Mouse (Mus musculus): Measurements from ENCODE around the gene H13. TPM values are rescaled to one million over a fixed set of nuclear protein-coding genes. Genes with fewer than 3 reads are reported as not detected.
A peak's percentile ranks its signal among the peaks of the same experiment; 100 is the strongest.

The H13 gene
- polyA plus RNA-seq, 1 experiment, result 72.1 TPM

DNA sequence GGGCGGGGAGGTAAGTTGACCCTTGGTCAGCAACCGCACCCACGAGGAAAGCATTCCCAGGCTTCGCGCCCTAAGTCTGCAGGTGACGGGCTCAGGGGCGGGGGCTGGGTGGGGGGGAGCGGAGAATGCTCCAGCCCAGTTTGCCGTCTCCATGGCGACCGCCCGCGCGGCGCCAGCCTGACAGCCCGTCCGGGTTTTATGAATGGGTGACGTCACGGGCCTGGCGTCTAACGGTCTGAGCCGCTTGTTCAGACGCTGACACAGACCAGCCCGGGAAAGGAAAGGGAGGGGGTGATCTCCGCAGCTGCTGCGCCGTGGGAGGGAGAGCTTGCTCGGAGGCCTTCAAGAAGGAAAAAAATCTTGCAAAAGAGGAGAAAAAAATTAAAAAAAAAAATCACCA is 65.7 kb downstream of the H13 start:
- TF ChIP-seq GATA1 (IDR thresholded peaks at IDR 0.05; ENCODE audit: low read length), result no peak

- TF ChIP-seq GATA1 (IDR thresholded peaks at IDR 0.05; ENCODE audit: low read length), result no peak
Measured at GRCm38 (mm10) chr2:152736090-152736601, 66.9 kb downstream of the H13 start, which contains the start of gene Id1. TSS of gene Id1 (plus strand) at chr2:152736251.

DNA sequence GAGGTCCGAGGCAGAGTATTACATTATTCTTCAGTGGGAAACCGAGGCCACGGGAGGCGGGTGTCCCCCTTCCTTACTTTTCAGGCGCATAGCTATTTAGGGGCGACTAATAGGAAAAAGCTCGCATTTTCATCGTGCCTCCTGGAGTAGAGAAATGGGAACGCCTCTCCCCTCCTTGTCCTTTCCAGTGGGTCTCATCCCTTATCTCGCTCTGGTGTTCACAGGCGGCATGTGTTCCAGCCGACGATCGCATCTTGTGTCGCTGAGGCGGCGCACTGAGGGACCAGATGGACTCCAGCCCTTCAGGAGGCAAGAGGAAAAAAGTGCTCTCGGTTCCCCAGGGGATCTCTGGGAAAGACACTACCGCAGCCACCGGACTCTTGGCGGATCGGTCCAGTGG is 67.5 kb downstream of the H13 start:
- no peak for TF ChIP-seq GATA1 (IDR thresholded peaks at IDR 0.05; ENCODE audit: low read length)

DNA sequence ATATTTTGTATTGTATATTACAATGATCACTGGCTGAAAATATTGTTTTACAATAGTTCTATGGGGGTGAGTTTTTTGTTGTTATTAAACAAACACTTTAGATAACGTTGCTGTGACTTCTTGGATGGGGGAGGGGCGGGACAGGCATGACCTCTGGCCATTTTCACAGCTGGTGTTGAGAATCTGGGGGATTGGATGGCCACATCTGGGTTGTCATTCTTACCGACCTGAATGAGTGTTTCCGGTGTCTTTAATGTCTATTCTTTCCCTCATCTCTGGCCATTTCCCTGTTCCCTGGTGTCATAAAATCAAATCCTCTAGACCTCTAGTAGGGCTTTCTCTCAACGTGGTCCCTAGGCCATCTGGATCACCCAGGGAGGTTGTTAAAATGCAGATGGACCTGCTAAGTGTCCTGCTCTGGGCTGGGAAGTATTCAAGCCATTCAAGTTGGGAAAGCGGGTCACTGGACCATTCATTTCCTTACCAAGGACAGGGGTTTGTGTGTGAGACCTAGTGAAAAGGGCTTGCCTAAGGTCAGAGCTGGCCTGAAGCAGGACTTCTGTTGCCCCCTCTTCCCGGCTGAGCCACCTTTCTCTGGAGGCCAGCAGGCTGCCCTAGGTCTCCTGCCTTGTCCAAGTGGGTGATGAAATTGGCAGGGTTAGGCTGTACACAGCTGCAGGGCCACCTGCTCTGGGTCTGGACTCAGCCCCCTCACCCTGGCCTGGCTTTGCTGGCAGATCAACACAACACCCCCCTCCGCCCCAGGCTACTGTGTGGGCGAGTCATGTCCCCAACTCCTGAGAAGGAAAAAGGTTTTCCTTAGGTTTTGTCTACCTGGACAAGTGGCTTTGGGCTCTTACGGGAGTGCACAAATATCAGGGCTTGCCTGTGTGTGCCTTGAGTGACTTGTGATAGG is 68.3 kb downstream of the H13 start:
- TF ChIP-seq GATA1 (IDR thresholded peaks at IDR 0.05; ENCODE audit: low read length), result no peak

- TF ChIP-seq GATA1 (IDR thresholded peaks at IDR 0.05; ENCODE audit: low read length), result no peak
Measured at GRCm38 (mm10) chr2:152738341-152738740, 69.1 kb downstream of the H13 start.

GRCm38 (mm10) chr2:152739031-152739841 is 70.0 kb downstream of the H13 start:
- no peak for TF ChIP-seq GATA1 (IDR thresholded peaks at IDR 0.05; ENCODE audit: low read length)

DNA sequence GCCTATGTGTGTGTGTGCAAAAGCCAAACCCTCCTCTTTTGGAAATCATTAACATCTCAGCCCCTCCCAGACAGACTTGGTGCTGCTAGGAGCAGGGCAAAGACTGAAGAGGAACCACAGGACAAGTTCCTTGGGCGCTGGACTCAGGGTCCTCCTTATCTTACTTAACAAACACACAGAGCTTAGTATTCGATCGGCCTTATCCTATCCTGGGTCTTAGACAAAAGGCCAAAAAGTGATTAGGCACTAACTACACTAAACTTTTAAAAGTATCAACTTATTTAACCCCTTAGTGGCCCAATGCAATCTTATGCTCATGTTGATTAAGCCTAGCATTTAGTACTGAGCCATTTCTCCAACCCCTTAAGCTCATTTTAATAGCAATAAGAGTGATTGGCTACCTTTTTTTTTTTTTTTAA is 70.6 kb downstream of the H13 start:
- peak; percentile 87 for TF ChIP-seq GATA1 (IDR thresholded peaks at IDR 0.05; ENCODE audit: low read length)

- TF ChIP-seq GATA1 (IDR thresholded peaks at IDR 0.05; ENCODE audit: low read length), result no peak
Measured at GRCm38 (mm10) chr2:152740490-152740889, 71.2 kb downstream of the H13 start.

GRCm38 (mm10) chr2:152741153-152742041 is 72.1 kb downstream of the H13 start:
- TF ChIP-seq GATA1 (IDR thresholded peaks at IDR 0.05; ENCODE audit: low read length), result no peak

DNA sequence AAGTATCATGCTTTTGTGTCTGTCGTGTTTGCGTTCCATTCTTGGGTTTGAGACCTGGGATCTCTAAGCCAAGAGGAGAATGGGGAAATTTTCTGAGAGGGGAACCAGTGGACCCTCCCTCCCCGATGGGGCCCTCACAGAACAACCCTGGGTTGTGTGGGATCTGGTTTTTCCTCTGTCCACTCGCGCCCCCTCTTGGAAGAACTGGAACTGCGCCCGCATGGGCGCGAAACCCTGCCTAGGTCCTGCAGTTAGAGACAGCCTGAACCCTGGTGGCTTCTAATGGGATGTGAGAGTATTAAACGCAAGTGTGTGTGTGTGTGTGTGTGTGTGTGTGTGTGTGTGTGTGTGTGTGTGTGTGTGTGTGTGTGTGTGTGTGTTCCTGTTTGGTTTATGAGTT is 73.2 kb downstream of the H13 start:
- no peak for TF ChIP-seq GATA1 (IDR thresholded peaks at IDR 0.05; ENCODE audit: low read length)

- TF ChIP-seq GATA1 (IDR thresholded peaks at IDR 0.05; ENCODE audit: low read length), result no peak
Measured at GRCm38 (mm10) chr2:152753944-152754711, 84.9 kb downstream of the H13 start, which contains the start of gene Cox4i2. TSS of gene Cox4i2 (plus strand) at chr2:152754173.

- TF ChIP-seq GATA1 (IDR thresholded peaks at IDR 0.05; ENCODE audit: low read length), result no peak
Measured at GRCm38 (mm10) chr2:152756474-152757393, 87.5 kb downstream of the H13 start.

DNA sequence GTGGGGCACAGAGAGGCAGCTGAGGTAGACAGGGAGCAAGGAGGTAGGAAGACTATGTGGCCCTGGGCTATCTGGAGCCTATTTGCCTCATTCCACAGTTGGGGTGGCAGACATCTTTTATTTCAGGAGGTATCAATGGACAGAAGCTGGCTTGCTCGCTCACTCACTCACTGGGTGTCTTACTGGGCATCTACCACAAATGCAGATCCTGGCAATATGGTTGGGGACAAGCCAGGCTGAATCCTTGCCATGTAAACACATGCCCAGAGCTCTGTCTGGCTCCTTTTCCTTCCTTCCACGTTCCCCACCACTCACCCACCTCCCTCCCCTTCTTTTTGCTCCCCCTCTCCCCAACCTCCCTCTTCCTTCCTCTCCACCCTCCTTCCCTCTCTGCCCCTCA is 88.2 kb downstream of the H13 start:
- no peak for TF ChIP-seq GATA1 (IDR thresholded peaks at IDR 0.05; ENCODE audit: low read length)

Other genes starting within 250 kb of the H13 start
- gene Defb23, start 204.8 kb upstream of the H13 start, polyA plus RNA-seq (2012), result not detected in 2 replicates
- gene Defb20, start 192.4 kb upstream of the H13 start, polyA plus RNA-seq (2012), result not detected in 2 replicates
- gene Defb22, start 179.3 kb upstream of the H13 start, polyA plus RNA-seq (2012), result not detected in 2 replicates
- gene Defb26, start 157.8 kb upstream of the H13 start, polyA plus RNA-seq (2012), result not detected in 2 replicates
- gene Defb28, start 151.2 kb upstream of the H13 start, polyA plus RNA-seq (2012), result not detected in 2 replicates
- gene Defb29, start 129.4 kb upstream of the H13 start, polyA plus RNA-seq (2012), result not detected in 2 replicates
- gene Gm17416, start 100.1 kb upstream of the H13 start, polyA plus RNA-seq (2012), result not detected in 2 replicates
- gene Defb21, start 96.7 kb upstream of the H13 start, polyA plus RNA-seq (2012), result not detected in 2 replicates
- not detected in 2 replicates for gene Defb19, start 89.1 kb upstream of the H13 start, polyA plus RNA-seq (2012)
- gene Defb45, start 70.1 kb upstream of the H13 start, polyA plus RNA-seq (2012), result not detected in 2 replicates
- gene Defb36, start 65.1 kb upstream of the H13 start, polyA plus RNA-seq (2012), result not detected in 2 replicates
- gene Defb25, start 46.4 kb upstream of the H13 start, polyA plus RNA-seq (2012), result not detected in 2 replicates
- gene Rem1, start 42.5 kb upstream of the H13 start, polyA plus RNA-seq (2012), result not detected in 2 replicates
- 1.6 and 2.6 TPM in 2 replicates for gene Mcts2, start 17.6 kb downstream of the H13 start, polyA plus RNA-seq (2012)
- gene Id1, start 66.8 kb downstream of the H13 start, polyA plus RNA-seq (2012), result 53.4 and 64.9 TPM in 2 replicates
- not detected in 2 replicates for gene Cox4i2, start 84.7 kb downstream of the H13 start, polyA plus RNA-seq (2012)
- 53.0 and 76.9 TPM in 2 replicates for gene Bcl2l1, start 162.3 kb downstream of the H13 start, polyA plus RNA-seq (2012)
- gene Tpx2, start 178.5 kb downstream of the H13 start, polyA plus RNA-seq (2012), result 11.1 and 18.9 TPM in 2 replicates
- gene Mylk2, start 241.9 kb downstream of the H13 start, polyA plus RNA-seq (2012), result not detected in 2 replicates